Mouse (Mus musculus): ENCODE results near the gene Mycbp. TPM values are rescaled to one million over a fixed set of nuclear protein-coding genes. Genes with fewer than 3 reads are reported as not detected.

The Mycbp gene
- 35.8 TPM for polyA plus RNA-seq (2014; fragmentation: Illumina TruSeq; extraction: RNeasy Lipid Tissue Mini Kit (QIAGEN cat#74804); ENCODE audit: low read depth, low replicate concordance)

DNA sequence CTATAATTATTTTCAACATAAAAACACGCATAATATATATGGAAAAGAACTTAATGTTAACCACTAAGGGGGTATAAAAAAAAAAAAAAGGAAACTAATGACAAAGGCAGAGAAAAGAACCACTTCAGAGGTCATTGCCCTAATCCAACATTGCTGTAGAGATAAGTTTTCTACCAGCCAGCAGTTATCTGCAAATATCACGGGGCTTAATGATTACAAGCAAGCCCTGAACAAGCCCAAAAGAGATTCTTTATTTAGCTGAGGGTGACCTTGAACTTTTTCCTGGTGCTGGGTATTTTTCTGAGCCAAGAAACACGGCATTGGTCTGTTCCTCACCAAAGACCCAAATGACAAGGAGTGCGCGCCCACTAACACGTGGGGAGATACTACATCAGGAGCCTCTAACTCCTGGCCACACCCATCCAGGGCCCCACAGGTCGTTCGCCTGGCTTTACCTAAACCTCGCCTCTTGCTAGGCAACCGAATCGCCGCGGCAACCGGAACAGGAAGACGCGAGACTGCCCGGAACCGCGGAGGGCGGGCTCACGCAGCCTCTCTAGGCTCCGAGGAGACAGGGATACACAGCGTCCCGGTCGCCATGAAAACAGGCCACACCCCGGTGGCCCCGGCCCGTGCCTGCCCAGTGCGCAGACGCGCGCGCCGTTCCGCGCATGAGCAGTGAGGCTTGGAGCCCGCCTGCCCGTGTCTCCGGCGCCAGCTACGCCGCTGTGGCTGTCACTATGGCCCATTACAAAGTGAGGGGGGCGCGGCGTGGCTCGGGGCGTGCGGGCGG lies at the start of gene Mycbp:
Gene Mycbp, plus strand, starts transcription at position 500 of the 793 bp plus-strand sequence.

DNA sequence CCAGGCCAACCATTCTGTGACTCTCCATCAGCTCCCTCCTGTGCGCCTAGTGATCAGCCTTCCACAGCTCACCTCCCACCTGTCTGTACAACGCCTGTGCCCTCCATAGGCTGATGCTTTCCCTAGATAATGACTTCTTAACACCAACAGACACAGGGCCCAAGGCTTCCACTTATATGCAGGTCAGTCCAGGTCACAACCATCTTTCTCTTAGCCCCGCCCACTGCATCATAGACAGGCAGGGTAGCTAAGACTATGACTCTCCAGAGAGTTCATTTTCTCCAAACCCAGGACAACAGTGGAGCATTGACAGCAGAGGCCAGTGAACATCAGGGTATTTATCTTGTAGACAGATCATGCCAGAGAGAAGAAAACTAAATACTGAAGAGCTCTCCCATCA lies 45.3 kb upstream of the Mycbp start, which contains the start of gene 4933427I04Rik:
Gene 4933427I04Rik, plus strand, starts transcription at position 301 of the 400 bp plus-strand sequence.

DNA sequence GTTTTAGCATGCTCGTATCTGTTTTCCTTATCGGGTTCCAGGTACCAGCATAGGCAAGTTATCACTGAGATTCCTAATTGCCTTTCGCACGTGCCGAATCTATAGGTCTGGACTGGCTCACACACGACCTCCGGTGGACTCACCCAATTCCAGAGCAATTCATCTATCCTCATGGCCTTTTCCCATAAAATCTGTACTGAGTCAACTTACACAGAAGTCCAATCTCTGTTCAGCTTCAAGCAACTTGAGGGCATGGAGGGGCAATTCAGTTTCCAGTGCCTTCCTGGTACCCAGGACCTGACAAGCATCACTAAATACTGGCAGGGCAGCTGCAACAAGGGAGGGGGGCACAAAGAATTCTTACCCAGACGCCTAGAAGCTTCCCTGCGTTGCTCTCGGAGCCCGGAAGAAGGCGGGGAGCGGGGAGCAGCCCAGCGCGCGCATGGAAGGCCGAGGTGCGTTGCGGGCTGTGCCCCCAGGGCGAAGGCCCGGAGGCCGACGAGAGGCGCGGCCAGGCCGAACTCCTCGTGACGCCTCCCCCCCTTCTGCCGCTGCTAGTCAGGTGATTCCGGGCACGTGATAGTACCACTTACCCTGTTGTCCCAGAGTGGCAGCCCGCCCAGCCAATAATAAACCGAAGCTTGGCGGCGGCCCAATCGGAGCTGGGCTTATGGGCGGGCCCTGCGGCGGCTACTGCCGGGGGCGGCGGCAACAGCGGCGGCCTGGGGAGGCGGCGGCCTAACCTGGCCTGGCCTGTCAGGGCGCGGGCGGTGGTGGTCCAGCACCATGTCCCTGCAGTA lies 12.3 kb downstream of the Mycbp start, which contains the start of gene Rragc:
Gene Rragc, plus strand, starts transcription at position 699 of the 800 bp plus-strand sequence.

DNA sequence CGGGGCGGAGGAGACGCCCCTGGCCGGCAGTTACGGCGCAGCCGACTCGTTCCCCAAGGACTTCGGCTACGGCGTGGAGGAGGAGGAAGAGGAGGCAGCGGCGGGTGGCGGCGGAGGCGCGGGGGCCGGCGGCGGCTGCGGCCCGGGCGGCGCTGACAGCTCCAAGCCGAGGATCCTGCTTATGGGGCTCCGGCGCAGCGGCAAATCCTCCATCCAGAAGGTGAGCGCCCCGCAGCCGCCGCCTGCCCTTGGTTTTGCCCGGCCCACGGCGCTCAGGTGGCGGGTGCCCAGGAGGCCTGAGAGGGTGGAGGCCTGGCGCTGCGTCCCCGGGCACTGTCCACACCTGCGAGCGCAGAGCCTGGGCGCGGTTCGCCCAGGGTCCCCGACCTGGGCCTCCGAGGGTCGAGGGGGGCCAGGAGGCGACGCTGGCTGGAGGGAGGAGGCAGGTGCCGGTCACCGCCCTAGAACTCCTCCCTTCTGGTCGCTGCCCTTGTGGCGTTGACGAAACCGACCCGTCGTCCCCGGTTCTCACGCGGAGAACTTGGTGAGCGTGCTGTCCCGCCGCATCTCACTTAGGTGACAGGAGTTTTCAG lies 13.0 kb downstream of the Mycbp start, which contains the start of gene 4930535I16Rik:
Gene 4930535I16Rik, minus strand, starts transcription at position 475 of the 593 bp plus-strand sequence.

Other genes with a start within 250 kb of the Mycbp start
- gene Macf1, start 220.5 kb upstream of the Mycbp start, polyA plus RNA-seq (2014; fragmentation: Illumina TruSeq; extraction: RNeasy Lipid Tissue Mini Kit (QIAGEN cat#74804); ENCODE audit: low read depth, low replicate concordance) = 79.4 TPM
- 214 TPM for gene Ndufs5, start 186.6 kb upstream of the Mycbp start, polyA plus RNA-seq (2014; fragmentation: Illumina TruSeq; extraction: RNeasy Lipid Tissue Mini Kit (QIAGEN cat#74804); ENCODE audit: low read depth, low replicate concordance)
- 35.6 TPM for gene Akirin1, start 154.5 kb upstream of the Mycbp start, polyA plus RNA-seq (2014; fragmentation: Illumina TruSeq; extraction: RNeasy Lipid Tissue Mini Kit (QIAGEN cat#74804); ENCODE audit: low read depth, low replicate concordance)
- gene Rhbdl2, start 117.0 kb upstream of the Mycbp start, polyA plus RNA-seq (2014; fragmentation: Illumina TruSeq; extraction: RNeasy Lipid Tissue Mini Kit (QIAGEN cat#74804); ENCODE audit: low read depth, low replicate concordance) = 8.1 TPM
- gene 4933427I04Rik, start 45.2 kb upstream of the Mycbp start, polyA plus RNA-seq (2014; fragmentation: Illumina TruSeq; extraction: RNeasy Lipid Tissue Mini Kit (QIAGEN cat#74804); ENCODE audit: low read depth, low replicate concordance) = 0.93 TPM
- 64.4 TPM for gene Rragc, start 12.6 kb downstream of the Mycbp start, polyA plus RNA-seq (2014; fragmentation: Illumina TruSeq; extraction: RNeasy Lipid Tissue Mini Kit (QIAGEN cat#74804); ENCODE audit: low read depth, low replicate concordance)
- not detected for gene 4930535I16Rik, start 13.2 kb downstream of the Mycbp start, polyA plus RNA-seq (2014; fragmentation: Illumina TruSeq; extraction: RNeasy Lipid Tissue Mini Kit (QIAGEN cat#74804); ENCODE audit: low read depth, low replicate concordance)